Mouse (Mus musculus): ENCODE measurements around the gene Racgap1. TPM values are rescaled to one million over a fixed set of nuclear protein-coding genes. Genes with fewer than 3 reads are reported as not detected.

The Racgap1 gene
- polyA plus RNA-seq, 1 experiment from 2014 or later = 105 TPM

DNA sequence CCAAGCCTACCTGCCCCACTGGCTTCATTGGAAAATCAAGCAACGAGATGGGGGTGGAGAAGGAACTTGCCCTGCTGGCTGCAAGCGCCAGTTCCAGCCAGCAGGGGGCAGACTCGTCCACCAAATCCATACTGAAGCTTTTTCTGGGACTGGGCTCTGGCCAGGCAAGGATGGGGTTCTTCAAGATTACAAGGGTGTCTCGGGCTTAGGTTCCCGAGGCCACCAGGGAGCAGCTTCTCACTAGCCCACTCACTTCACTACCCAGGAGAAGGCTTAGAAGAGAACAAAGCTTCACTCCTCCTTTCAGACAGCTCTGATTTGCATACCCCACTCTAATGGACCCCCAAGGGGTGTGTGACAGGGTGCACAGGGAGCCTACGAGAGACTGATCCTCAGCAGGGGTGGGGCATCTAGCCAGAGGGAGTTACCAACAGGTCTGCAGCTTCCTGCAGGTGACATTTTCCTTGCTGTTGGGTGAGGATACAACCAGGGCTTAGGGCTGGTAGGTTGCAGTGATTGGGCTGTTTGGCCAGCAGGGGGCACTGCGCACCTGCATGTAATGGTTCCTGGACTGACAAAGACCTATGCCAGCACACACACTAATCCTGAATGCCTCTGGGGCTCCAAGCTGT lies 55.3 kb downstream of the Racgap1 start:
- H3K4me2 ChIP-seq = no peak overlapping the region
- no peak overlapping the region for H3K27ac ChIP-seq
- H3K4me1 ChIP-seq = peaks cover 7% of the 10 kb centered on the region
- peaks cover 79% of the 10 kb centered on the region for H3K27me3 ChIP-seq
- ATAC-seq (ENCODE audit: insufficient number of reproducible peaks, low FRiP score, low TSS enrichment, low read depth) = peak; percentile 50; the same call in 1 of the 2 replicates
- no peak overlapping the region for H3K9ac ChIP-seq
- WGBS = under 1% methylated on average over 7 of the region's 7 CpGs
- H3K36me3 ChIP-seq = no peaks in the 10 kb centered on the region
- H3K4me3 ChIP-seq = no peak overlapping the region
- no peaks in the 10 kb centered on the region for H3K9me3 ChIP-seq

DNA sequence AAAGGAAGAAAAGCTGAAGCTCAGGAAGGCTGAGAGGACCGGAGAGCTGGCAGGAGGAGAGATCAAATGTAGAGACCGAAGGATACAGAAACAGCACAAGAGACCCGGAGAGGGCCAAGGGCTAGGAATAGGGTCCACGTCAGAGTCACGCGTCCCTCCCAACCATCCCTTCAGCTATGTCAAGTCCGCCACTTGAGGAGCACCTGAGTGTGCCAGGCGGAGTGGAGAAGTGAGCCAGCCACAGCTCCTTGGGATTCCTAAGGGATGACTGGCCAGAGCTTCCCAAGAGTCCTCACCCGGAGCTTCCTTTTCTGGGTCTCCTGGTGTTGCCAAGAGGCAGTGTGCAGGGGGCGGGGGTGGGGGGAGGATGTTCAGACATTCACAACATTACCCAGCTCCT lies 56.5 kb downstream of the Racgap1 start:
- no peaks in the 10 kb centered on the region for H3K36me3 ChIP-seq
- no peak overlapping the region for H3K4me2 ChIP-seq
- H3K4me1 ChIP-seq = peaks cover 18% of the 10 kb centered on the region
- no peaks in the 10 kb centered on the region for H3K9me3 ChIP-seq
- H3K9ac ChIP-seq = no peak overlapping the region
- ATAC-seq (ENCODE audit: insufficient number of reproducible peaks, low FRiP score, low TSS enrichment, low read depth) = no peak
- no peak overlapping the region for H3K27ac ChIP-seq
- peaks cover 80% of the 10 kb centered on the region for H3K27me3 ChIP-seq
- 81% methylated on average over 10 of the region's 10 CpGs for WGBS
- no peak overlapping the region for H3K4me3 ChIP-seq

DNA sequence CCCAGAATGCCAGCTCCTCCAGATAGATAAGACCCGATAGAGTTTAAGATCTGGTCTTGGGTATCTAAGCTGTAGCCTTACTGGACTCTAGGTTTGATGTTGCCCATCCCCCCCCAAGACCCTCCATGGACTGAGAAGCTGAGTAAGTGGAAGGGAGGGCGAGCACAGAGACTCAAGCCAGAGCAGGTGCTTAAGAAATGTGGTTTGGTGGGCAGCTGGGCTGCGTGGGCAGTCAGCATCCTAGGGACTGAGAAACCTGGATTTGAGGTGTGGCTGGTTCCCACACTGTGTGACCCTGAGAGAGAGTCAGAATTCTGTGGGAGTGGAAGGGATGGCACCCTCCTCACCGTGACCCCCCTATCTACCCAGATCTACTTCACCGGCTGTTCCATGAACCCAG lies 58.6 kb downstream of the Racgap1 start:
- no peak for ATAC-seq (ENCODE audit: insufficient number of reproducible peaks, low FRiP score, low TSS enrichment, low read depth)
- Histone ChIP-seq H3K9ac (no peak overlapping the region), H3K27ac (no peak overlapping the region), H3K4me1 (peaks cover 18% of the 10 kb centered on the region), H3K4me3 (no peak overlapping the region), H3K36me3 (no peaks in the 10 kb centered on the region), H3K9me3 (no peaks in the 10 kb centered on the region), H3K4me2 (no peak overlapping the region), H3K27me3 (peaks cover 88% of the 10 kb centered on the region)
- 83% methylated on average over 5 of the region's 5 CpGs for WGBS

DNA sequence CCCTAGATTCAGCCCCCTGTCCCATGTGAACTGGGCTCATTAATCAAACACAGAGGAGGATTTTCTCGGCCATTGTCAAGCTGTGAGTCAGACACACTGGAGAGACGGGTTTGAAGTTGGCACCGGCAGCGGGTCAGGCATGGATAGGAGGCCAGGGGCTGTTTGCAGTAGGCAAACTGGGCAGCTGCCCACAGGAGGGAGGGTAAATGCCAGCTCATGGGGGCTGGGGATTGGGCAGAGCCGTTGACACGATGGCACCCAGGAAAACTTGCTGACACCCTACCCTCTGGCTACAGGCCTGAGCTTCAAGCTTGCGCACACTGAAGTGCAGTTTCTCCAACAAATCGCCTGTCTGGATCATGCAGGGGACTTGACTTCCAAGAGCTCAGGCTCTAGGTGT lies 59.3 kb downstream of the Racgap1 start:
- ATAC-seq (ENCODE audit: insufficient number of reproducible peaks, low FRiP score, low TSS enrichment, low read depth) = no peak
- Histone ChIP-seq H3K4me3 (no peak overlapping the region), H3K36me3 (no peaks in the 10 kb centered on the region), H3K9ac (no peak overlapping the region), H3K27me3 (peaks cover 88% of the 10 kb centered on the region), H3K4me2 (no peak overlapping the region), H3K9me3 (no peaks in the 10 kb centered on the region), H3K27ac (no peak overlapping the region), H3K4me1 (peaks cover 18% of the 10 kb centered on the region)
- 71% methylated on average over 8 of the region's 8 CpGs for WGBS

DNA sequence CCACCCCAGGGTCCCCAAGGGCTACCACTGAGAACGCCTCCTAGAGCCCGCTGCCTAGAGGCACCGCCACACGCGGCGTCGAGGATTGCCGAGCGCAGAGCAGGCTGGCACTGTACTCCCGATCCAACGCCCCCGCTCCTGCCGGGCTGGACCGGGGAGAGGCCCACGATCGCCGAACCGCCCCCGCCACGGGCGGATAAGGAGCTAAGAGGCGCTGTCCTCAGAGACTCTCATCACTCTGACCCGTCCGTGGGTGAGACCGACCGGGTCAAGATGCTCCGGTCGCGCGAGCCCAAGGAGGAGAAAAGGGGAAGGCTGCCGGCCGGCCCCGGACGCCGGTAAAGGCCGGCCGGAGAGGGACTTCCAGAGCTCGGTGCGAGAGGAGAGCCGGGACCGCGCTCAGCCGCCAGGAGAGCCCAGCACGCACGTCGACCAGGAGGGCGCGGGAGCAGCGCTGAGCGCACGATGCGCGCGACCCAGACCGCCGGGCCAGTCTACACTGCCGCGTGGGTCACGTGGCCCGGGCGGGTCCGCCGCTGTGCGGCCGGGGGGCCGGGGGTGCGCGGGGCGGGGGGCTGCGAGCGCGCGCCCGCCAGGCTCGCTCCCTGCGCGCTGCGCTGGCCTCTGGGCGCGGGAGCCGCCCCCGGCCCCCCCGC lies 60.9 kb downstream of the Racgap1 start, which contains the start of gene Aqp5:
Gene Aqp5, plus strand, starts transcription at position 354 of the 656 bp plus-strand sequence.
- H3K9ac ChIP-seq = 0 out of 2 replicates have a peak within 1 kb of the TSS, but pooled peaks have one; percentile 14
- WGBS = 2% methylated on average over 71 of the region's 83 CpGs

DNA sequence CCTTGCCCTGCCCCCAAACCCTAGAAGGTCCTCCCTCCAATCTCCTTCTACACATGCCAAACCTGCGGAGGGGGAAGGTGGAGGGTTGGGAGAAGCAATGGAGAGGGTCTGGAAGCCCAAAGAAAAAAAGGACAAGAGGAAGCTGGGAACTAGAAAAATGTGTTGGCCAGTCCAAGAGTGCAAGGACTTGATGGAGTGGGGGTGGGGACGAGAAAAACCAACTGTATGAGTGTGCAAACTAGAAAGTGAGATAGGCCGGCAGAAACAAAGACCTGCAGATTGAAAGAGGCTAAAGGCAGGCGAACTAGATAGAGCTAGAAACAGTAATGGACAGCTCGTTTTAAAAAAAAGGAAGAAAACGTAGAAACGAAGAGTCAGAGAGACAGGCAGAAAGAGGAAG lies 61.8 kb downstream of the Racgap1 start:
- peaks cover 17% of the 10 kb centered on the region for H3K4me1 ChIP-seq
- WGBS = 24% methylated on average over 7 of the region's 7 CpGs
- no peak overlapping the region for H3K27ac ChIP-seq
- no peaks in the 10 kb centered on the region for H3K9me3 ChIP-seq
- peaks cover 100% of the 10 kb centered on the region for H3K27me3 ChIP-seq
- no peak overlapping the region for H3K4me2 ChIP-seq
- H3K36me3 ChIP-seq = no peaks in the 10 kb centered on the region
- no peak for ATAC-seq (ENCODE audit: insufficient number of reproducible peaks, low FRiP score, low TSS enrichment, low read depth)
- no peak overlapping the region for H3K4me3 ChIP-seq
- no peak overlapping the region for H3K9ac ChIP-seq

More for the DNA sequence above, 60.9 kb downstream of the Racgap1 start, which contains the start of gene Aqp5:
- Histone ChIP-seq H3K4me2 (peak within 1 kb of the TSS; percentile 73), H3K36me3 (no peaks in the 10 kb centered on the region), H3K4me1 (peaks cover 12% of the 10 kb centered on the region), H3K27ac (no peak within 1 kb of the TSS), H3K9me3 (no peaks in the 10 kb centered on the region), H3K4me3 (peak within 1 kb of the TSS; percentile 43), H3K27me3 (peaks cover 100% of the 10 kb centered on the region)
- no peak for ATAC-seq (ENCODE audit: insufficient number of reproducible peaks, low FRiP score, low TSS enrichment, low read depth)

DNA sequence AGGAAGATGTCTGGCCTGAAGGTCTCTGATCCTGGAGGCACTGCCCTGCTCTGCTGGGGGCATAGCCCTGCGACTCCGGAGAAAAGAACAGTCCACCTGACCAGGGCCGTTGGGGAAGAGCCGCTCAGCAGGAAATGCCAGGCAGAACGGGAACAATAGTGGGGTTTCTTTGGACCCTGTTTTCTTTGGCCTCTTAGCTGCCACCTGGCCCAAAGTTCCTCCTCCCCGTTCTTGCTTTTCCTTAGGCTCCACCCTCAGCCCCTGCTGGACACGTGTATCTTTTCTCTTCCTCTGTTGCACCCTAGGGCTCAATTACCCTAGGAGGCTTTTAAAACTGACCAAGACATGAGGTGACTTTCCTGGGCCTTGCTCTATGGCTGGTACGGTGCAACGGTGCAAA lies 62.2 kb downstream of the Racgap1 start:
- 8% methylated on average over 9 of the region's 9 CpGs for WGBS
- H3K4me3 ChIP-seq = no peak overlapping the region
- no peak overlapping the region for H3K27ac ChIP-seq
- H3K27me3 ChIP-seq = peaks cover 100% of the 10 kb centered on the region
- ATAC-seq (ENCODE audit: insufficient number of reproducible peaks, low FRiP score, low TSS enrichment, low read depth) = no peak
- no peak overlapping the region for H3K4me2 ChIP-seq
- no peak overlapping the region for H3K9ac ChIP-seq
- H3K4me1 ChIP-seq = peaks cover 21% of the 10 kb centered on the region
- H3K9me3 ChIP-seq = no peaks in the 10 kb centered on the region
- no peaks in the 10 kb centered on the region for H3K36me3 ChIP-seq

DNA sequence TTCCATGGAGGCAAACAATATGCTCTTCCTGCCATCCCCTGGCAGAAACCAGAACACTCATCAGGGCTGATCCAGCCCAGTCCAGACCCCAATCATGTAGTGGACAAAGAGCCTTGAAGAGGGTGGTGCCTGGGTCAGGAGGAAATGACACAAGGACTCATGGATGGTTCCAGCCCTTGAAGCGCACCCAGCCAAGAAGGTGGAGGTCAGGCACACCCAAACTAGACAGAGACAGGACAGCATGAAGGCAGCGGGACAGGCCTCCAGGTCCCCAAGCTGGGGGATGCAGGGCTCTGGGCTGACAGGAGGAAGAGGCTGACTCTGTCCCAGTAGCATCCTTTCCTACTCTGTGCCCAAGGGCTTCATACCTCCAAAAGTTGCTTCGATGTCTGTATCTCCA lies 64.9 kb downstream of the Racgap1 start:
- Histone ChIP-seq H3K27me3 (peaks cover 96% of the 10 kb centered on the region), H3K4me1 (peaks cover 32% of the 10 kb centered on the region), H3K9ac (no peak overlapping the region), H3K27ac (no peak overlapping the region), H3K4me2 (no peak overlapping the region), H3K4me3 (no peak overlapping the region), H3K36me3 (no peaks in the 10 kb centered on the region), H3K9me3 (no peaks in the 10 kb centered on the region)
- WGBS = 83% methylated on average over 3 of the region's 3 CpGs
- ATAC-seq (ENCODE audit: insufficient number of reproducible peaks, low FRiP score, low TSS enrichment, low read depth) = no peak

DNA sequence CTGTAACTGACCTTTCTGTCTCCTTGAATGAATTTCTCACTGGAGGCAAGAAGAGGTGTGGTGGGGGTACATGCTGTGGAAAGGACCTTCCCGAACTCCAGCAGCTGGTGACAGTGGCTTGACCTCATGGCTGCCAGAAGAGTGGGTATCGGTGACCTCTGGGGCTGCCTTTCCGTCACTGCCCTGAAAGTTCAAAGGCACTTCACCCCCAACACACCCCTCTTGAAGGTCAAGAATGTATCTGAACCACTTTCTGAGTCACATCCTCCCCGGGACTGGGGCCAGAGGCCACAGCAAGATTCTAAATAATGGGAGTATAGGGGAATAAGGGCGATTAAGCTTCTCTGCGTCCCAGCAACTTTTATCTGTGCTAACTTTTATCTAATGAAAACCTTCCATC lies 65.7 kb downstream of the Racgap1 start:
- H3K9ac ChIP-seq = no peak overlapping the region
- no peak for ATAC-seq (ENCODE audit: insufficient number of reproducible peaks, low FRiP score, low TSS enrichment, low read depth)
- H3K4me1 ChIP-seq = peaks cover 28% of the 10 kb centered on the region
- 66% methylated on average over 6 of the region's 6 CpGs for WGBS
- H3K9me3 ChIP-seq = no peaks in the 10 kb centered on the region
- H3K4me3 ChIP-seq = no peak overlapping the region
- H3K36me3 ChIP-seq = no peaks in the 10 kb centered on the region
- H3K27me3 ChIP-seq = peaks cover 96% of the 10 kb centered on the region
- no peak overlapping the region for H3K4me2 ChIP-seq
- no peak overlapping the region for H3K27ac ChIP-seq

DNA sequence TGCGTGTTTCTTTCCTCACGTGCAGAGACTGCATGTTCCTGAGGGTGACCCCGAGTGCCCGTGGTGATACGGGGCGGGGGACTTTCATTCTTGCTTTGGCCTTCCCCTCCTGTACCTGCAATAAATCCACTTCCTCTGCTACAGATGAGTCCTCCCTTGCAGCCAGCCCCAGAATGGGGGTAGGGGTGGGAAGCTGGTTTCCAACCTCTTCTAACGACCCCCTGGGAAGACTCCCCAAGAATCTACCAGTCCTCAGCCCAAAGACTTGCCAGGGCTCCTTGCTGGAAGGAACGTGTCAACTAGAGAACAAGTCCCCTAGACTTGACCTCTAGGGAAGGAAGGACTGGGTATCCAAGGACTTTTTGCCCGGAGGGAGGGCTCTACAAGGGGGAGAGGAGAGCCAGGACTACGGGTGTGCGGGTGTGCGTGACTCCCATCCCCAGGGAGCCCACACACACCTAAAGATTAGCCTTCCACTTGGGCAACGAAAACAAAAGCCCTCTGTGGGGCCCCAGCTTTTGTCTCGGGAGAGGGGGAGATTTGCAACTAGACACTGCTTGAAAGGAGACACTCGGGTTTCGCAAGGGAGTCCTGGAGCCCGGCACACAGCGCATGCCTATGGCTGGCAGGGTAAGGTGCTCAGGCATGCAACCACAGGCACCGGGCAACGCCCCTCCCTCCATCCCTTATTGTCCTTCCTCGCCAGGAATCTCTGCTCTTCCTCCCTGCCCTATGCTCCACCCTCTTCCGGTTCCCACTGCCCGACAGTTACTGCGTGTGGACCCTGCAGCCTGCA lies 66.9 kb downstream of the Racgap1 start:
- H3K27me3 ChIP-seq = peaks cover 96% of the 10 kb centered on the region
- no peaks in the 10 kb centered on the region for H3K36me3 ChIP-seq
- H3K4me2 ChIP-seq = peak overlapping the region; percentile 63
- no peak overlapping the region for H3K9ac ChIP-seq
- H3K9me3 ChIP-seq = no peaks in the 10 kb centered on the region
- peaks cover 21% of the 10 kb centered on the region for H3K4me1 ChIP-seq
- peak overlapping the region; percentile 35 for H3K4me3 ChIP-seq
- no peak for ATAC-seq (ENCODE audit: insufficient number of reproducible peaks, low FRiP score, low TSS enrichment, low read depth)
- WGBS = 3% methylated on average over 24 of the region's 24 CpGs
- H3K27ac ChIP-seq = no peak overlapping the region

DNA sequence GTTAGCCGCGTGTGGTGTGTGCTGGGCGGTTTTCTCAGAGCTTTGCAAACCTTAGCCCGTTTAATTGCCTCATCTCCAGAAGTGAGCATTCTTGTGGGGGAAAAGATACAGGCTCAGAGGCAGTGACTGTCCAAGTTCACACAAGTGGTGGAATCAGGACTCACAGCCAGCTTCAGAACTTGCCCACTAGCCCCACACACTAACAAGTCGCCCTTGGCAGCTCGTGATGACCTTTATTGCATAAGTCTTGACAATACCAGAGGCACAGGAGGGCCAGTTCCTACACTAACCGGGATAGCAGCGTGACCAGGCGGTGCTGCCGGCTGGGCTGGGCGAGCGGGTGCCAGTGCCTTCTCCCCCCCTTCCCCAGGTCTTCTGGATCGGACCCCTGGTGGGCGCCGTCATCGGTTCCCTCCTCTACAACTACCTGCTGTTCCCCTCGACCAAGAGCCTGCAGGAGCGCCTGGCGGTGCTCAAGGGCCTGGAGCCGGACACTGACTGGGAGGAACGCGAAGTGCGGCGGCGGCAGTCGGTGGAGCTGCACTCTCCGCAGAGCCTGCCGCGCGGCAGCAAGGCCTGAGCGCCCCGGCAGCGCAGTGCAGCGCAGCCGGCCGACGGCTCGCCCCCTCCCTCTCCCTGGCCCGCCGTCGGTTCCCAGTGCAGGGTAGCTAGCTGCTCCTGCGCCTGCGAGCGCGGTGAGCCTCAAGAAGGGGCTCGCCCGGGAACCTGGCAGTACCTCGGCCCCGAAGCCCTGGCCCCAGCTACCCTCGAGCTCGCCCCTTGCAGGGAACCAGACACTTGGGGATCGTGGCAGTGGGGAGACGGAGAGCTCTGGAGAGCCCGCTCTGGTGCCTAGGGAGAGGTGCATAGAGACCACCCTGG lies 67.8 kb downstream of the Racgap1 start:
- ATAC-seq (ENCODE audit: insufficient number of reproducible peaks, low FRiP score, low TSS enrichment, low read depth) = no peak

More for the DNA sequence above, 67.8 kb downstream of the Racgap1 start:
- Histone ChIP-seq H3K27ac (no peak overlapping the region), H3K36me3 (no peaks in the 10 kb centered on the region), H3K4me3 (peak overlapping the region; percentile 35), H3K9me3 (no peaks in the 10 kb centered on the region), H3K9ac (0 out of 2 replicates have a peak overlapping the region, but pooled peaks have one; percentile 14), H3K27me3 (peaks cover 89% of the 10 kb centered on the region), H3K4me1 (peaks cover 21% of the 10 kb centered on the region), H3K4me2 (peak overlapping the region; percentile 63)
- WGBS = 4% methylated on average over 54 of the region's 54 CpGs

Data from limb, embryonic 15.5 days (tissue).